Mouse (Mus musculus) thymus, adult 2 months (tissue): ENCODE data around the gene Gria2.

Source experiments
- CTCF ChIP-seq: fragments of 200-500 bp; IDR thresholded peaks from 2 replicates; pipeline ENCODE4 v1.5.1; 2012; ENCODE audit warnings: mild to moderate bottlenecking, control low read depth, low read length, moderate library complexity, borderline replicate concordance; ENCODE audit not compliant: control insufficient read depth, poor library complexity, insufficient read depth; ENCODE audit errors: extremely low read depth
- POLR2A ChIP-seq: fragments of 200-500 bp; IDR thresholded peaks from 2 replicates; pipeline ENCODE4 v1.6.1; 2012; ENCODE audit warnings: mild to moderate bottlenecking, low read length, control low read depth, moderate library complexity; ENCODE audit not compliant: control insufficient read depth, poor library complexity, insufficient read depth; ENCODE audit errors: extremely low read depth

DNA sequence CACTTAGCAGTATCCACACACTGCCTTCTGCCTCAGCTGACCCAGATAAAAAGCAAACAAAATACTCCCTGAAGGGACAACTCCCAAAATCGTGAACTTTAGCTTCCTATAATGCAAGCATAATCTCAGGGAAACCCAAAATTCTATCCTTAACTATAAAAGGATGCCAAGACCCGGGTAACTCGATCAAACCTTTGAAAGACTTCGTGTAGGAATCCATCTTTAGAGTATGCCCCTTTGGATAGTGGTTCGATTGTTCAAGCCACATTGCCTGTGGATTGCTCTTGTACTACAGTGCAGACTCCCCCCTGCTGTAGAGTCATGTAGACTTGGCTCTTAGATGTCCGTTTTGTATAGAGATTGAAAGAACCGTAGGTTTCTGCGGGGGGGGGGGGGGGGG, 576 bp upstream of the Gria2 start:
- TF ChIP-seq CTCF (no peak), POLR2A (no peak)
